Mouse (Mus musculus): Measurements from ENCODE around the gene Bcl2l13. TPM values are rescaled to one million over a fixed set of nuclear protein-coding genes. Genes with fewer than 3 reads are reported as not detected.

Gene Bcl2l13
- polyA plus RNA-seq, 1 experiment: 32.8 TPM

- TF ChIP-seq MYOD1 (IDR thresholded peaks at IDR 0.05; ENCODE audit: control insufficient read depth in 1 of 3, insufficient read length in 2 of 3, low read depth in 2 of 3) (no peak), POLR2A (IDR thresholded peaks at IDR 0.05; ENCODE audit: insufficient read length, low read depth) (no peak), CEBPB (IDR thresholded peaks at IDR 0.05; ENCODE audit: insufficient read depth, poor library complexity, severe bottlenecking) (no peak), MAX (IDR thresholded peaks at IDR 0.05; ENCODE audit: low read depth) (no peak), MYOG (IDR thresholded peaks at IDR 0.05; ENCODE audit: control insufficient read depth in 1 of 3, insufficient read depth in 1 of 3, insufficient read length in 2 of 3, low read depth in 2 of 3) (no peak), REST (IDR thresholded peaks at IDR 0.05; ENCODE audit: insufficient read depth, insufficient read length) (no peak), USF1 (IDR thresholded peaks at IDR 0.05; ENCODE audit: low read depth) (no peak), TCF12 (IDR thresholded peaks at IDR 0.05; ENCODE audit: insufficient read depth, poor library complexity, severe bottlenecking) (no peak), SRF (IDR thresholded peaks at IDR 0.05; ENCODE audit: control insufficient read depth, insufficient read length, low read depth) (no peak), E2F4 (IDR thresholded peaks at IDR 0.05; ENCODE audit: insufficient read depth) (no peak), POLR2AphosphoS2 (IDR thresholded peaks at IDR 0.05; ENCODE audit: insufficient read length, low read depth) (no peak)
- peaks cover 44% of the 10 kb centered on the region for H3K79me2 ChIP-seq (ENCODE audit: control insufficient read depth, insufficient read depth)
- H3ac ChIP-seq (ENCODE audit: control insufficient read depth, insufficient read length): peak overlapping the region; percentile 48
- peak overlapping the region; percentile 67 for H3K4me2 ChIP-seq (ENCODE audit: low read depth)
- H3K27me3 ChIP-seq (ENCODE audit: control insufficient read depth, insufficient read depth, insufficient read length): peaks cover 6% of the 10 kb centered on the region
- no peaks in the 10 kb centered on the region for H3K36me3 ChIP-seq (ENCODE audit: control insufficient read depth, insufficient read depth)
- H3K4me3 ChIP-seq: peak overlapping the region; percentile 91
Measured at GRCm38 (mm10) chr6:120822937-120823614, 12.9 kb upstream of the Bcl2l13 start.

- TF ChIP-seq TCF3 (IDR thresholded peaks at IDR 0.05; ENCODE audit: insufficient read length, low read depth) (no peak), USF1 (IDR thresholded peaks at IDR 0.05; ENCODE audit: low read depth) (no peak), MAX (IDR thresholded peaks at IDR 0.05; ENCODE audit: low read depth) (no peak), SRF (IDR thresholded peaks at IDR 0.05; ENCODE audit: control insufficient read depth, insufficient read length, low read depth) (no peak), POLR2AphosphoS2 (IDR thresholded peaks at IDR 0.05; ENCODE audit: insufficient read length, low read depth) (no peak), TCF12 (IDR thresholded peaks at IDR 0.05; ENCODE audit: insufficient read depth, poor library complexity, severe bottlenecking) (no peak), POLR2A (IDR thresholded peaks at IDR 0.05; ENCODE audit: insufficient read length, low read depth) (no peak), CEBPB (IDR thresholded peaks at IDR 0.05; ENCODE audit: insufficient read depth, poor library complexity, severe bottlenecking) (no peak), MYOD1 (IDR thresholded peaks at IDR 0.05; ENCODE audit: control insufficient read depth in 1 of 3, insufficient read length in 2 of 3, low read depth in 2 of 3) (no peak), MYOG (IDR thresholded peaks at IDR 0.05; ENCODE audit: control insufficient read depth in 1 of 3, insufficient read depth in 1 of 3, insufficient read length in 2 of 3, low read depth in 2 of 3) (no peak), REST (IDR thresholded peaks at IDR 0.05; ENCODE audit: insufficient read depth, insufficient read length) (no peak), E2F4 (IDR thresholded peaks at IDR 0.05; ENCODE audit: insufficient read depth) (no peak)
- Histone ChIP-seq H3K4me3 (no peak overlapping the region), H3K27me3 (ENCODE audit: control insufficient read depth, insufficient read depth, insufficient read length) (peaks cover 6% of the 10 kb centered on the region), H3ac (ENCODE audit: control insufficient read depth, insufficient read length) (no peak overlapping the region), H3K36me3 (ENCODE audit: control insufficient read depth, insufficient read depth) (no peaks in the 10 kb centered on the region), H3K79me2 (ENCODE audit: control insufficient read depth, insufficient read depth) (no peaks in the 10 kb centered on the region), H3K4me2 (ENCODE audit: low read depth) (no peak overlapping the region)
Measured at GRCm38 (mm10) chr6:120830056-120830455, 6.0 kb upstream of the Bcl2l13 start.

- Histone ChIP-seq H3K36me3 (ENCODE audit: control insufficient read depth, insufficient read depth) (no peaks in the 10 kb centered on the region), H3K27me3 (ENCODE audit: control insufficient read depth, insufficient read depth, insufficient read length) (peaks cover 6% of the 10 kb centered on the region), H3ac (ENCODE audit: control insufficient read depth, insufficient read length) (no peak overlapping the region), H3K4me3 (no peak overlapping the region), H3K79me2 (ENCODE audit: control insufficient read depth, insufficient read depth) (no peaks in the 10 kb centered on the region), H3K4me2 (ENCODE audit: low read depth) (no peak overlapping the region)
- TF ChIP-seq MYOD1 (IDR thresholded peaks at IDR 0.05; ENCODE audit: control insufficient read depth in 1 of 3, insufficient read length in 2 of 3, low read depth in 2 of 3) (no peak), USF1 (IDR thresholded peaks at IDR 0.05; ENCODE audit: low read depth) (no peak), MAX (IDR thresholded peaks at IDR 0.05; ENCODE audit: low read depth) (no peak), CEBPB (IDR thresholded peaks at IDR 0.05; ENCODE audit: insufficient read depth, poor library complexity, severe bottlenecking) (no peak), MYOG (IDR thresholded peaks at IDR 0.05; ENCODE audit: control insufficient read depth in 1 of 3, insufficient read depth in 1 of 3, insufficient read length in 2 of 3, low read depth in 2 of 3) (no peak), TCF3 (IDR thresholded peaks at IDR 0.05; ENCODE audit: insufficient read length, low read depth) (no peak), REST (IDR thresholded peaks at IDR 0.05; ENCODE audit: insufficient read depth, insufficient read length) (no peak), TCF12 (IDR thresholded peaks at IDR 0.05; ENCODE audit: insufficient read depth, poor library complexity, severe bottlenecking) (no peak), POLR2A (IDR thresholded peaks at IDR 0.05; ENCODE audit: insufficient read length, low read depth) (no peak), SRF (IDR thresholded peaks at IDR 0.05; ENCODE audit: control insufficient read depth, insufficient read length, low read depth) (no peak)
Measured at GRCm38 (mm10) chr6:120830866-120831608, 5.0 kb upstream of the Bcl2l13 start.

GRCm38 (mm10) chr6:120832097-120832496 lies 3.9 kb upstream of the Bcl2l13 start:
- Histone ChIP-seq H3K27me3 (ENCODE audit: control insufficient read depth, insufficient read depth, insufficient read length) (peaks cover 6% of the 10 kb centered on the region), H3K36me3 (ENCODE audit: control insufficient read depth, insufficient read depth) (no peaks in the 10 kb centered on the region), H3ac (ENCODE audit: control insufficient read depth, insufficient read length) (no peak overlapping the region), H3K4me2 (ENCODE audit: low read depth) (no peak overlapping the region), H3K4me3 (no peak overlapping the region), H3K79me2 (ENCODE audit: control insufficient read depth, insufficient read depth) (peaks cover 9% of the 10 kb centered on the region)
- TF ChIP-seq USF1 (IDR thresholded peaks at IDR 0.05; ENCODE audit: low read depth) (no peak), MAX (IDR thresholded peaks at IDR 0.05; ENCODE audit: low read depth) (no peak), POLR2A (IDR thresholded peaks at IDR 0.05; ENCODE audit: insufficient read length, low read depth) (no peak), TCF12 (IDR thresholded peaks at IDR 0.05; ENCODE audit: insufficient read depth, poor library complexity, severe bottlenecking) (no peak), E2F4 (IDR thresholded peaks at IDR 0.05; ENCODE audit: insufficient read depth) (no peak), REST (IDR thresholded peaks at IDR 0.05; ENCODE audit: insufficient read depth, insufficient read length) (no peak), SRF (IDR thresholded peaks at IDR 0.05; ENCODE audit: control insufficient read depth, insufficient read length, low read depth) (no peak), CEBPB (IDR thresholded peaks at IDR 0.05; ENCODE audit: insufficient read depth, poor library complexity, severe bottlenecking) (no peak), TCF3 (IDR thresholded peaks at IDR 0.05; ENCODE audit: insufficient read length, low read depth) (no peak), POLR2AphosphoS2 (IDR thresholded peaks at IDR 0.05; ENCODE audit: insufficient read length, low read depth) (no peak), MYOG (IDR thresholded peaks at IDR 0.05; ENCODE audit: control insufficient read depth in 1 of 3, insufficient read depth in 1 of 3, insufficient read length in 2 of 3, low read depth in 2 of 3) (no peak), MYOD1 (IDR thresholded peaks at IDR 0.05; ENCODE audit: control insufficient read depth in 1 of 3, insufficient read length in 2 of 3, low read depth in 2 of 3) (no peak)

Measured in myocyte (in vitro differentiated cells).